Mouse (Mus musculus): ENCODE measurements around the gene Tomm5.
"Not testable (repeated sequence)": the region's sequence is repeated elsewhere in the genome, so short reads cannot be mapped to it uniquely, and the experiment has no call there.

Gene Tomm5

DNA sequence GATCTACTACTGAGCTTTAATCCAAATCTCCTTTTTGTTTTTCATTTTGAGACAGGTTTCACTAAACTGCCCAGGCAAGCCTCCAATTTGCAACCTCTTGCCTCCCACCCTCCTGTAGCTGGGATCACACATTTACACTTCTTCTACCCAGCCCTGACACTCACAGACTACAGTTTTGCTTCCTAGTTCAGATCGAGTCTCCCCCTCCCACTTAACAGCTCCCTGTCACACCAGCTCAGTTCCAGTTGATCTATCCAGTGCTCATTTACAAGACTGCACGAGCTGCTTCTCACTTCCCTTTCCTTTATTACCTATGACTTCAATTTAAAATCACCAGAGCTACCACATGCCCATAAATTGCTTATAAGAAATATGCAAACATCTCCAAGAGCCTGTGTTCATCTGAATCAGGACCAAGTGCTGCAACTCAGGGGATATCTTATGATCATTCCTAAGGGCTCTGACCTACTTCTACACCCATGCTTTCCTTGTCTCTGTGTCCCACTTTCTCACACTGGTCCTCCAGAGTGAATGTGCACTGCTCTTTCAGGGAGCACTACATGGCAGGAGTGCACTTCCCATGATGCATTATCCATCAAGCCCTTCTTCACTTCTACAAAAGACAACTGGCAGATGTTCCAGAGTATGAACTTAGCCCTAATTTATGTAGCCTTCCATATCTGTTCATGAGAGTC, 41.7 kb downstream of the Tomm5 start:
- no peak for DNase-seq (ENCODE audit: low read depth, low spot score)

DNA sequence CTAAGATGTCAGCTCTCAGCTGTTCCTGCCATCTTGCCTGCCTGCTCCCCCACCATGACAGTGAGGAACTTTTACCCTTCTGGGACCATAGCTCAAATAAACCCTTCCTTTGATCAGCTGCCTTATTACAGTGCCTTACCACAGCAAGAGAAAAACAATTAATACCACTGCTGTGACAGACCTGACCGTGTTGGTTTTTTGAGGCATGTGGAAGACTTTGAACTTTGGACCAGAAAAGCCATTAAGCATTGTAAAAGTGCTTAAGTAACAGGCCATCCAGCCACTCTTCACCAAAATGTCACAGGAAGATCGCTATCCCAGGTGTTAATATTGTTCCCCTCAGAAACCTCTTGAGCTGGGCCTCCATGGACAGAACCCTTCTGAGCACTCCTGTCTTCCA, 43.3 kb downstream of the Tomm5 start:
- DNase-seq (ENCODE audit: low read depth, low spot score) = no peak

DNA sequence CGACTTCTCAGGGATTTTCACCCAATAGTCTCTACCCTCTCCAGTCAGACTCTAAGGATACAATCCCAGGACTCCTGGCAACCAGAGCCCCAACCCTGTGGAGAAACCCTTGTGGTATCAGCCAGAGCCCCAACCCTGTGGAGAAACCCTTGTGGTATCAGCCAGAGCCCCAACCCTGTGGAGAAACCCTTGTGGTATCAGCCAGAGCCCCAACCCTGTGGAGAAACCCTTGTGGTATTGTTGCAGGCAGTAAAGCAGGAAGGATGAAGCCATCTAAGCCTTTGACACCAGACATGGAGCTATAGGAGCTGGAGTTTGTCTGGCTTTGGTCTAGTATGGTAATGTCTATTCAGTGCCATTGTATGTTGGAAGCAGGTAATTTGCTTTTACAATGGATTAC, 44.1 kb downstream of the Tomm5 start:
- DNase-seq (ENCODE audit: low read depth, low spot score) = not testable (repeated sequence)

GRCm38 (mm10) chr4:45055451-45055850, 52.5 kb downstream of the Tomm5 start:
- DNase-seq (ENCODE audit: low read depth, low spot score) = no peak

Measured in ZHBTc4 (cell line).